Mouse (Mus musculus) liver, postnatal 0 days (tissue): Measurements from ENCODE around the gene Tmem131l.

Experiments
- CTCF ChIP-seq: sonication (generic); IDR thresholded peaks from 2 replicates; pipeline ENCODE4 v1.5.1; 2016; ENCODE audit warnings: antibody characterized with exemption, low read depth
- EP300 ChIP-seq: IDR thresholded peaks from 2 replicates; pipeline ENCODE4 v1.6.1; 2016; ENCODE audit warnings: antibody characterized with exemption, low read depth, mild to moderate bottlenecking

- TF ChIP-seq CTCF (no peak), EP300 (no peak)
Observed at GRCm38 (mm10) chr3:83902459-83902858, 137.5 kb downstream of the Tmem131l start.
